Mouse (Mus musculus): ENCODE results near the gene Synpo2l. TPM values are rescaled to one million over a fixed set of nuclear protein-coding genes. Genes with fewer than 3 reads are reported as not detected.

The Synpo2l gene
- total RNA-seq, 2 experiments from 2014 or later, result 0.12 to 0.22 TPM

- DNase-seq (ENCODE audit: extremely low spot score in 1 of 2, low spot score in 1 of 2), result no peak
These were observed 58.6 kb downstream of the Synpo2l start for GRCm38 (mm10) chr14:20609519-20609918.

Small RNAs within 50 kb of the gene (microRNA-seq; reads per million reads assigned to microRNA genes)
- 0.37 to 0.40 reads per million in 2 experiments for gene Mir6946

Other genes starting within 250 kb of the Synpo2l start
- gene Cfap70, start 216.1 kb downstream of the Synpo2l start, total RNA-seq (2021), result under 1 TPM; 0.62 to 0.82 TPM
- 10 to 100 TPM; 54.9 to 57.1 TPM for gene Anxa7, start 188.2 kb downstream of the Synpo2l start, total RNA-seq (2021)
- gene Mss51, start 171.5 kb downstream of the Synpo2l start, total RNA-seq (2021), result under 1 TPM; 0.66 to 0.85 TPM
- gene Ppp3cb, start 121.8 kb downstream of the Synpo2l start, total RNA-seq (2021), result 100 to 1,000 TPM; 319 to 324 TPM
- 10 to 100 TPM; 42.6 to 50.8 TPM for gene Usp54, start 27.3 kb downstream of the Synpo2l start, total RNA-seq (2021)
- not detected for gene Myoz1, start 11.8 kb downstream of the Synpo2l start, total RNA-seq (2021)
- 100 to 1,000 TPM in 1 of 2 experiments, 10 to 100 TPM in 1; 99.6 to 110 TPM for gene Sec24c, start 6.0 kb upstream of the Synpo2l start, total RNA-seq (2021)
- gene Fut11, start 26.6 kb upstream of the Synpo2l start, total RNA-seq (2021), result 10 to 100 TPM; 15.6 to 16.0 TPM
- 10 to 100 TPM; 47.3 to 50.3 TPM for gene Chchd1, start 34.7 kb upstream of the Synpo2l start, total RNA-seq (2021)
- 100 to 1,000 TPM; 151 to 180 TPM for gene Zswim8, start 39.2 kb upstream of the Synpo2l start, total RNA-seq (2021)
- 10 to 100 TPM; 15.3 to 19.3 TPM for gene Ndst2, start 66.2 kb upstream of the Synpo2l start, total RNA-seq (2021)
- gene Camk2g, start 125.7 kb upstream of the Synpo2l start, total RNA-seq (2021), result 100 to 1,000 TPM; 205 to 212 TPM
- gene Plau, start 168.3 kb upstream of the Synpo2l start, total RNA-seq (2021), result 1 to 10 TPM; 3.5 to 4.0 TPM

Measured in layer of hippocampus, postnatal 25 days (tissue).